Mouse (Mus musculus) erythroblast, embryonic 14.5 days (primary cell): ENCODE data around the gene Lyrm7.

Experiments
- GATA1 ChIP-seq: IDR thresholded peaks from 2 replicates; pipeline ENCODE4 v1.6.1; 2012; ENCODE audit warnings: low read length, inconsistent platforms, mixed read lengths
- TAL1 ChIP-seq: IDR thresholded peaks from 3 replicates; pipeline ENCODE4 v1.6.1; 2012; ENCODE audit warnings: low read length, inconsistent platforms, mixed read lengths

GRCm38 (mm10) chr11:54784436-54784835, 76.3 kb downstream of the Lyrm7 start:
- TF ChIP-seq TAL1 (no peak), GATA1 (no peak)
